Mouse (Mus musculus) lung, postnatal 14 days (tissue): ENCODE measurements around the gene Snrnp25.

Experiments used
- DNase-seq: peaks from one replicate; pipeline ENCODE4 v3.0.0; 2021

The Snrnp25 gene

GRCm38 (mm10) chr11:32225222-32226104 lies 20.2 kb downstream of the Snrnp25 start:
- peak; percentile 44 for DNase-seq

GRCm38 (mm10) chr11:32226124-32226871 lies 21.1 kb downstream of the Snrnp25 start, which contains the start of gene Mpg:
TSS of gene Mpg (plus strand) at chr11:32226505.
- peak; percentile 92 for DNase-seq

GRCm38 (mm10) chr11:32227041-32227440 lies 21.8 kb downstream of the Snrnp25 start:
- no peak for DNase-seq

GRCm38 (mm10) chr11:32227555-32227954 lies 22.3 kb downstream of the Snrnp25 start:
- no peak for DNase-seq

- DNase-seq, result no peak
Measured at GRCm38 (mm10) chr11:32228292-32228845, 23.2 kb downstream of the Snrnp25 start.

GRCm38 (mm10) chr11:32230220-32230619 lies 25.0 kb downstream of the Snrnp25 start:
- peak; percentile 26 for DNase-seq

- DNase-seq, result no peak
Measured at GRCm38 (mm10) chr11:32231125-32231524, 25.9 kb downstream of the Snrnp25 start.

- DNase-seq, result no peak
Measured at GRCm38 (mm10) chr11:32232848-32233247, 27.6 kb downstream of the Snrnp25 start.

- DNase-seq, result no peak
Measured at GRCm38 (mm10) chr11:32233895-32234294, 28.7 kb downstream of the Snrnp25 start.

GRCm38 (mm10) chr11:32234816-32235485 lies 29.7 kb downstream of the Snrnp25 start:
- DNase-seq, result no peak

- DNase-seq, result peak; percentile 68
Measured at GRCm38 (mm10) chr11:32235646-32236045, 30.4 kb downstream of the Snrnp25 start.

GRCm38 (mm10) chr11:32236132-32236531 lies 30.9 kb downstream of the Snrnp25 start:
- DNase-seq, result no peak

GRCm38 (mm10) chr11:32236712-32237410 lies 31.6 kb downstream of the Snrnp25 start:
- peak; percentile 71 for DNase-seq

GRCm38 (mm10) chr11:32237411-32237795 lies 32.2 kb downstream of the Snrnp25 start:
- DNase-seq, result no peak

GRCm38 (mm10) chr11:32238093-32238860 lies 33.1 kb downstream of the Snrnp25 start:
- peak; percentile 79 for DNase-seq

GRCm38 (mm10) chr11:32241391-32241790 lies 36.2 kb downstream of the Snrnp25 start:
- no peak for DNase-seq

- DNase-seq, result no peak
Measured at GRCm38 (mm10) chr11:32242209-32242608, 37.0 kb downstream of the Snrnp25 start.

GRCm38 (mm10) chr11:32243205-32243955 lies 38.2 kb downstream of the Snrnp25 start:
- no peak for DNase-seq

- DNase-seq, result no peak
Measured at GRCm38 (mm10) chr11:32244064-32244463, 38.8 kb downstream of the Snrnp25 start.

GRCm38 (mm10) chr11:32244617-32245016 lies 39.4 kb downstream of the Snrnp25 start:
- no peak for DNase-seq

- DNase-seq, result no peak
Measured at GRCm38 (mm10) chr11:32245614-32246013, 40.4 kb downstream of the Snrnp25 start.
